Mouse (Mus musculus): ENCODE measurements around the gene Olfr1454.

The Olfr1454 gene

DNA sequence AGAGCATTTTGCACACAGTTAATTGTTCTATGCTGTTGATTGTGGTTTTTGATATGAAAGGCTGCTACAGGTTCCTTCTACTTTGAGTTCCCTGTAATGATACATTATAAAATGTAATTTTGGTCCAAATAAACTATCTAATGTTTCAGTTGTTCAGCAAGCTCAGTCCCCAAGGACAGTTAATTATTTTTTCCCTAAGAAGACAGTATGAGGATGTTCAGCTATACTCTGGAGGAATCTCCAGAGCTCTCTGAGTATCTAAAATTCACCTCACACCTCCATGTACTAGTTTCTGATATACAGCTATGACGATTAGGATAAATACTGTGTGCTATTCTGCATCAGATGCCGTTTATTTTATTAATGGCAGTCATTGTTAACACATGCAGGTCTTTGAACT lies at the start of gene Olfr1454:
TSS of gene Olfr1454 (plus strand) at position 301 of the 400 bp plus-strand sequence.
- no peak for DNase-seq (ENCODE audit: low read depth)

DNA sequence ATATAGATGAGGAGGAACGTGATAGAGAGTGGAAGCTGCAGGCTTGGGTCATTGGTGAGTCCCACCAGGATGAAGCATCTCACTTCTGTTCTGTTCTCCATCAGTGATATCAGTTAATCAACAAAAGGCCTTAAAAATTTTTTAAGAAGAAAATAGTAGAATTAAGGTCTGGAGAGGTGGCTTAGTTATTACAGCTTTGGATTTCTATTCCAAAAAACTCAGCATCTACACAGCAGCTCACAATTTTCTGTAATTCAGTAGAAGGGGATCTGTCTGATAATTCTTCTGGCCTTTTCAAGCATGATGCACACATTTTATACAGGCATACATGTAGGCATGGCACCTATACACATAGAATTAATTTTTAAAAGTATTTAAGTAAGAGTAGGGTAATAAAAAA lies 32.2 kb upstream of the Olfr1454 start, which contains the start of gene Olfr1453:
TSS of gene Olfr1453 (minus strand) at position 101 of the 400 bp plus-strand sequence.
- no peak for DNase-seq (ENCODE audit: low read depth)

DNA sequence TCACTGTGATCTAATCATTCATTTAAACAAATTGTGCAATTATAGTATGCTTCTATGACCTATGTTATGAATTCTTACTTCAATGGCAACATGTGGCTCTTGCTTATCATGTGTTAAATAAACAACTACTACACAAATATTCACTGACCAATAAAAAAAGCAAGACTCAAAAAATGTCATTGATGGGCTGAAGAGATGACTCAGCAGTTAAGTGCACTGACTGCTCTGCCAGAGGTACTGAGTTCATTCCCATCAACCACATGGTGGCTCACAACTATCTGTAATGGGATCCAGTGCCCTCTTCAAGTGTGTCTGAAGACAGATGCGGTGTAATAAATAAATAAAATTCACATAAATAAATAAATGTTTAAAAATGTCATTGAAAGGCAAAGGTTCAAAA lies 33.5 kb downstream of the Olfr1454 start:
- no peak for DNase-seq (ENCODE audit: low read depth)

- no peak for DNase-seq (ENCODE audit: low read depth)
Measured at GRCm38 (mm10) chr19:13097791-13098190, 37.4 kb downstream of the Olfr1454 start, which contains the start of gene Olfr1457. Olfr1457 (minus strand) TSS chr19:13097891.

GRCm38 (mm10) chr19:13106675-13107074 lies 46.3 kb downstream of the Olfr1454 start, which contains the start of gene Olfr1458:
Olfr1458 (minus strand) TSS chr19:13106775.
- DNase-seq (ENCODE audit: low read depth), result no peak

Data from induced T-regulatory cell, adult 2 months (primary cell).